Mouse (Mus musculus) liver, adult (tissue): ENCODE results near the gene Ash1l.

ENCODE experiments used
- GATA4 ChIP-seq: IDR thresholded peaks from 2 replicates; pipeline ENCODE4 v1.6.1; 2014; ENCODE audit warnings: mild to moderate bottlenecking, low read length; ENCODE audit not compliant: insufficient replicate concordance

Gene Ash1l

GRCm38 (mm10) chr3:88942316-88942880 lies 8.0 kb upstream of the Ash1l start:
- no peak for TF ChIP-seq GATA4

- no peak for TF ChIP-seq GATA4
These were observed 6.3 kb upstream of the Ash1l start for GRCm38 (mm10) chr3:88944109-88944508.

- TF ChIP-seq GATA4: no peak
These were observed 441 bp upstream of the Ash1l start for GRCm38 (mm10) chr3:88949786-88950575.

- no peak for TF ChIP-seq GATA4
These were observed 942 bp downstream of the Ash1l start for GRCm38 (mm10) chr3:88951327-88951800.

GRCm38 (mm10) chr3:88953246-88953645 lies 2.8 kb downstream of the Ash1l start:
- TF ChIP-seq GATA4: no peak

- no peak for TF ChIP-seq GATA4
These were observed 3.3 kb downstream of the Ash1l start for GRCm38 (mm10) chr3:88953736-88954135.

- TF ChIP-seq GATA4: no peak
These were observed 24.6 kb downstream of the Ash1l start for GRCm38 (mm10) chr3:88975012-88975411.

- no peak for TF ChIP-seq GATA4
These were observed 31.0 kb downstream of the Ash1l start for GRCm38 (mm10) chr3:88981206-88982010.

- no peak for TF ChIP-seq GATA4
These were observed 33.5 kb downstream of the Ash1l start for GRCm38 (mm10) chr3:88983921-88984381.

GRCm38 (mm10) chr3:88992793-88993192 lies 42.4 kb downstream of the Ash1l start:
- TF ChIP-seq GATA4: no peak

- no peak for TF ChIP-seq GATA4
These were observed 51.1 kb downstream of the Ash1l start for GRCm38 (mm10) chr3:89001536-89001935.

GRCm38 (mm10) chr3:89043359-89043758 lies 92.9 kb downstream of the Ash1l start:
- no peak for TF ChIP-seq GATA4

- no peak for TF ChIP-seq GATA4
These were observed 107.9 kb downstream of the Ash1l start for GRCm38 (mm10) chr3:89058361-89058760.

GRCm38 (mm10) chr3:89058783-89059182 lies 108.4 kb downstream of the Ash1l start:
- TF ChIP-seq GATA4: no peak

- TF ChIP-seq GATA4: no peak
These were observed 111.3 kb downstream of the Ash1l start for GRCm38 (mm10) chr3:89061696-89062095.

GRCm38 (mm10) chr3:89067265-89067664 lies 116.8 kb downstream of the Ash1l start:
- no peak for TF ChIP-seq GATA4
